Mouse (Mus musculus) heart, embryonic 16.5 days (tissue): ENCODE data around the gene Iqgap3. TPM values are rescaled to one million over a fixed set of nuclear protein-coding genes. Genes with fewer than 3 reads are reported as not detected.

ENCODE experiments used
- ATAC-seq: fragments of 200-750 bp; cut with Nextera tagmentation; replicated peaks from 2 replicates; pipeline ENCODE4 v1.8.0; 2017; ENCODE audit warnings: moderate number of reproducible peaks; ENCODE audit not compliant: insufficient read depth, low FRiP score; ENCODE audit errors: extremely low read depth
- H3K27ac ChIP-seq: fragments of 300-500 bp; sonication (generic); 2 replicates; pipeline ENCODE4 v1.5.1; 2014; ENCODE audit warnings: mild to moderate bottlenecking, low read length, control low read depth, moderate library complexity
- H3K27me3 ChIP-seq: fragments of 300-500 bp; sonication (generic); 2 replicates; pipeline ENCODE4 v1.6.1; 2014; ENCODE audit warnings: low read length, mixed read lengths; ENCODE audit not compliant: control insufficient read depth, insufficient read depth
- H3K36me3 ChIP-seq: fragments of 300-500 bp; sonication (generic); 2 replicates; pipeline ENCODE4 v1.6.1; 2014; ENCODE audit not compliant: control insufficient read depth, insufficient read depth
- H3K4me1 ChIP-seq: fragments of 300-500 bp; sonication (generic); 2 replicates; pipeline ENCODE4 v1.6.1; 2014; ENCODE audit warnings: low read length, mixed read lengths; ENCODE audit not compliant: control insufficient read depth, insufficient read depth
- H3K4me2 ChIP-seq: fragments of 300-500 bp; sonication (generic); 2 replicates; pipeline ENCODE4 v1.6.1; 2014; ENCODE audit warnings: low read depth, mild to moderate bottlenecking, control low read depth, low read length
- H3K4me3 ChIP-seq: fragments of 300-500 bp; sonication (generic); 2 replicates; pipeline ENCODE4 v1.5.1; 2014; ENCODE audit warnings: mild to moderate bottlenecking, control low read depth, low read length
- H3K9ac ChIP-seq: fragments of 300-500 bp; sonication (generic); 2 replicates; pipeline ENCODE4 v1.6.1; 2014; ENCODE audit warnings: low read length, control low read depth
- H3K9me3 ChIP-seq: fragments of 300-500 bp; sonication (generic); replicated peaks from 2 replicates; pipeline ENCODE4 v1.6.1; 2016; ENCODE audit warnings: low read length; ENCODE audit not compliant: control insufficient read depth
- WGBS: fragments of 180-500 bp; shearing (Covaris S2); extraction: QIAGEN DNeasy Blood & Tissue Kit; methylation state at CpG from one replicate; pipeline ENCODE4 v1.1.7; 2014; 5-methylcytosine and 5-hydroxymethylcytosine counted together
- polyA plus RNA-seq: library from polyadenylated mRNA; unstranded; fragments of >200 nt; fragmentation: Nextera tagmentation; extraction: Ambion mirVana; gene quantifications from 2 replicates; pipeline ENCODE4 v1.2.1, GENCODE M21; 2015

Gene Iqgap3
- polyA plus RNA-seq, 1 experiment from 2014 or later, result 23.6 TPM

- H3K4me1 ChIP-seq, result no peaks in the 10 kb centered on the region
- peak; percentile 81 for ATAC-seq
- 1% methylated on average over 5 of the region's 5 CpGs for WGBS
- H3K9ac ChIP-seq, result no peak overlapping the region
- no peaks in the 10 kb centered on the region for H3K36me3 ChIP-seq
- no peak overlapping the region for H3K27ac ChIP-seq
- peaks cover 9% of the 10 kb centered on the region for H3K27me3 ChIP-seq
- H3K9me3 ChIP-seq, result no peaks in the 10 kb centered on the region
- H3K4me2 ChIP-seq, result no peak overlapping the region
- H3K4me3 ChIP-seq, result no peak overlapping the region
Measured at GRCm38 (mm10) chr3:88071783-88072182, 10.0 kb upstream of the Iqgap3 start.

GRCm38 (mm10) chr3:88073631-88074030 is 8.1 kb upstream of the Iqgap3 start:
- H3K9ac ChIP-seq, result no peak overlapping the region

GRCm38 (mm10) chr3:88074351-88074750 is 7.4 kb upstream of the Iqgap3 start:
- Histone ChIP-seq H3K9me3 (no peaks in the 10 kb centered on the region), H3K36me3 (no peaks in the 10 kb centered on the region), H3K4me3 (no peak overlapping the region), H3K4me2 (no peak overlapping the region), H3K27ac (no peak overlapping the region), H3K4me1 (no peaks in the 10 kb centered on the region), H3K9ac (no peak overlapping the region), H3K27me3 (peaks cover 12% of the 10 kb centered on the region)
- WGBS, result 44% methylated on average over 2 of the region's 2 CpGs
- ATAC-seq, result no peak

More at GRCm38 (mm10) chr3:88073631-88074030, 8.1 kb upstream of the Iqgap3 start:
- Histone ChIP-seq H3K4me1 (no peaks in the 10 kb centered on the region), H3K9me3 (no peaks in the 10 kb centered on the region), H3K4me3 (no peak overlapping the region), H3K27me3 (peaks cover 12% of the 10 kb centered on the region), H3K27ac (no peak overlapping the region), H3K4me2 (no peak overlapping the region), H3K36me3 (no peaks in the 10 kb centered on the region)
- WGBS, result 71% methylated on average over 2 of the region's 2 CpGs
- no peak for ATAC-seq

- Histone ChIP-seq H3K9me3 (no peaks in the 10 kb centered on the region), H3K27ac (no peak overlapping the region), H3K4me3 (no peak overlapping the region), H3K27me3 (peaks cover 12% of the 10 kb centered on the region), H3K36me3 (no peaks in the 10 kb centered on the region), H3K4me1 (no peaks in the 10 kb centered on the region), H3K4me2 (no peak overlapping the region), H3K9ac (no peak overlapping the region)
- ATAC-seq, result no peak
- 70% methylated on average over 8 of the region's 8 CpGs for WGBS
Measured at GRCm38 (mm10) chr3:88074766-88075165, 7.0 kb upstream of the Iqgap3 start.

GRCm38 (mm10) chr3:88077441-88077840 is 4.3 kb upstream of the Iqgap3 start:
- Histone ChIP-seq H3K4me2 (no peak overlapping the region), H3K9me3 (no peaks in the 10 kb centered on the region), H3K36me3 (no peaks in the 10 kb centered on the region), H3K27ac (no peak overlapping the region), H3K4me3 (no peak overlapping the region), H3K9ac (no peak overlapping the region), H3K4me1 (peaks cover 9% of the 10 kb centered on the region), H3K27me3 (peaks cover 3% of the 10 kb centered on the region; the same call in 1 of the 2 replicates)
- 42% methylated on average over 8 of the region's 8 CpGs for WGBS
- ATAC-seq, result no peak

GRCm38 (mm10) chr3:88078204-88078603 is 3.6 kb upstream of the Iqgap3 start, which contains the start of gene Ttc24:
TSS of gene Ttc24 (minus strand) at chr3:88078304.
- no peak within 1 kb of the TSS for H3K27ac ChIP-seq
- no peaks in the 10 kb centered on the region for H3K9me3 ChIP-seq
- H3K9ac ChIP-seq, result no peak within 1 kb of the TSS
- 66% methylated on average over 4 of the region's 4 CpGs for WGBS
- ATAC-seq, result no peak
- peaks cover 3% of the 10 kb centered on the region; the same call in 1 of the 2 replicates for H3K27me3 ChIP-seq
- no peak within 1 kb of the TSS for H3K4me2 ChIP-seq
- H3K4me3 ChIP-seq, result no peak within 1 kb of the TSS
- no peaks in the 10 kb centered on the region for H3K36me3 ChIP-seq
- peaks cover 17% of the 10 kb centered on the region for H3K4me1 ChIP-seq

GRCm38 (mm10) chr3:88082224-88082618 is 450 bp downstream of the Iqgap3 start:
- Histone ChIP-seq H3K9ac (peak overlapping the region; percentile 66), H3K36me3 (peaks cover 11% of the 10 kb centered on the region), H3K9me3 (no peaks in the 10 kb centered on the region), H3K27me3 (peaks cover 3% of the 10 kb centered on the region; the same call in 1 of the 2 replicates), H3K4me1 (peaks cover 18% of the 10 kb centered on the region), H3K4me3 (peak overlapping the region; percentile 61), H3K4me2 (peak overlapping the region; percentile 75), H3K27ac (0 out of 2 replicates have a peak overlapping the region, but pooled peaks have one; percentile 48)
- WGBS, result 2% methylated on average over 13 of the region's 13 CpGs
- ATAC-seq, result no peak

- 7% methylated on average over 4 of the region's 4 CpGs for WGBS
- ATAC-seq, result peak; percentile 49
- Histone ChIP-seq H3K36me3 (peaks cover 11% of the 10 kb centered on the region), H3K27ac (peak overlapping the region; percentile 48; the same call in 1 of the 2 replicates), H3K27me3 (peaks cover 3% of the 10 kb centered on the region; the same call in 1 of the 2 replicates), H3K9me3 (no peaks in the 10 kb centered on the region), H3K4me1 (peaks cover 18% of the 10 kb centered on the region), H3K4me3 (peak overlapping the region; percentile 61), H3K4me2 (peak overlapping the region; percentile 75), H3K9ac (peak overlapping the region; percentile 66)
Measured at GRCm38 (mm10) chr3:88082663-88083062, 892 bp downstream of the Iqgap3 start.

GRCm38 (mm10) chr3:88084001-88084400 is 2.2 kb downstream of the Iqgap3 start:
- WGBS, result 89% methylated on average over 2 of the region's 2 CpGs
- Histone ChIP-seq H3K4me2 (no peak overlapping the region), H3K27me3 (no peaks in the 10 kb centered on the region), H3K4me3 (no peak overlapping the region), H3K4me1 (peaks cover 18% of the 10 kb centered on the region), H3K9ac (no peak overlapping the region), H3K27ac (no peak overlapping the region), H3K9me3 (no peaks in the 10 kb centered on the region), H3K36me3 (peaks cover 11% of the 10 kb centered on the region)
- no peak for ATAC-seq
